Mouse (Mus musculus): ENCODE data around the gene Fancd2.

GRCm38 (mm10) chr6:113599833-113600232 lies 68.4 kb downstream of the Fancd2 start:
- TF ChIP-seq CTCF (IDR thresholded peaks at IDR 0.05; ENCODE audit: borderline replicate concordance, control insufficient read depth, extremely low read depth, insufficient read depth, low read length, poor library complexity), result no peak
- TF ChIP-seq POLR2A (IDR thresholded peaks at IDR 0.05; ENCODE audit: control insufficient read depth, extremely low read depth, insufficient read depth, low read length, poor library complexity), result no peak

All from thymus, adult 2 months (tissue).